Mouse (Mus musculus): ENCODE results near the gene Os9. TPM values are rescaled to one million over a fixed set of nuclear protein-coding genes. Genes with fewer than 3 reads are reported as not detected.
A peak's percentile ranks its signal among the peaks of the same experiment; 100 is the strongest.
"Not testable (repeated sequence)": the region's sequence is repeated elsewhere in the genome, so short reads cannot be mapped to it uniquely, and the experiment has no call there.

Gene Os9
- polyA plus RNA-seq, 1 experiment from 2014 or later = 47.8 TPM

GRCm38 (mm10) chr10:127075080-127075479, 45.9 kb downstream of the Os9 start, which contains the start of gene Agap2:
TSS of gene Agap2 (plus strand) at chr10:127075284.
- H3K27me3 ChIP-seq (ENCODE audit: control insufficient read depth, insufficient read depth, low read length) = peaks cover 22% of the 10 kb centered on the region
- peaks cover 15% of the 10 kb centered on the region for H3K4me1 ChIP-seq (ENCODE audit: control insufficient read depth, insufficient read depth, low read length)
- H3K9ac ChIP-seq (replicated peaks; ENCODE audit: low read depth, low read length) = no peak within 1 kb of the TSS
- H3K4me3 ChIP-seq (ENCODE audit: low read depth, low read length) = no peak within 1 kb of the TSS
- no peak for ATAC-seq (ENCODE audit: insufficient number of reproducible peaks, insufficient read depth, low FRiP score, low read depth)
- H3K36me3 ChIP-seq (ENCODE audit: control insufficient read depth, insufficient read depth, low read length) = no peaks in the 10 kb centered on the region
- no peak within 1 kb of the TSS for H3K27ac ChIP-seq (ENCODE audit: low read length)
- H3K4me2 ChIP-seq (replicated peaks; ENCODE audit: low read depth, low read length) = no peak within 1 kb of the TSS
- H3K9me3 ChIP-seq (ENCODE audit: control insufficient read depth, low read depth, low read length) = no peaks in the 10 kb centered on the region
- WGBS = 60% methylated on average over 9 of the region's 9 CpGs

- WGBS = 98% methylated on average over 1 of the region's 1 CpGs
- Histone ChIP-seq H3K4me1 (ENCODE audit: control insufficient read depth, insufficient read depth, low read length) (peaks cover 8% of the 10 kb centered on the region; the same call in 1 of the 2 replicates), H3K36me3 (ENCODE audit: control insufficient read depth, insufficient read depth, low read length) (no peaks in the 10 kb centered on the region), H3K27ac (ENCODE audit: low read length) (no peak overlapping the region), H3K9ac (replicated peaks; ENCODE audit: low read depth, low read length) (no peak overlapping the region), H3K4me2 (replicated peaks; ENCODE audit: low read depth, low read length) (no peak overlapping the region), H3K9me3 (ENCODE audit: control insufficient read depth, low read depth, low read length) (no peaks in the 10 kb centered on the region), H3K27me3 (ENCODE audit: control insufficient read depth, insufficient read depth, low read length) (peaks cover 13% of the 10 kb centered on the region; the same call in 1 of the 2 replicates), H3K4me3 (ENCODE audit: low read depth, low read length) (no peak overlapping the region)
- no peak for ATAC-seq (ENCODE audit: insufficient number of reproducible peaks, insufficient read depth, low FRiP score, low read depth)
These were observed 47.0 kb downstream of the Os9 start for GRCm38 (mm10) chr10:127073981-127074380.

- H3K27ac ChIP-seq (ENCODE audit: low read length); H3K9me3 ChIP-seq (ENCODE audit: control insufficient read depth, low read depth, low read length); H3K36me3 ChIP-seq (ENCODE audit: control insufficient read depth, insufficient read depth, low read length); H3K27me3 ChIP-seq (ENCODE audit: control insufficient read depth, insufficient read depth, low read length); H3K4me3 ChIP-seq (ENCODE audit: low read depth, low read length); ATAC-seq (ENCODE audit: insufficient number of reproducible peaks, insufficient read depth, low FRiP score, low read depth); H3K9ac ChIP-seq (replicated peaks; ENCODE audit: low read depth, low read length); H3K4me2 ChIP-seq (replicated peaks; ENCODE audit: low read depth, low read length): not testable (repeated sequence)
- H3K4me1 ChIP-seq (ENCODE audit: control insufficient read depth, insufficient read depth, low read length) = peaks cover 15% of the 10 kb centered on the region; the same call in 1 of the 2 replicates
- 70% methylated on average over 2 of the region's 2 CpGs for WGBS
These were observed 48.0 kb downstream of the Os9 start for GRCm38 (mm10) chr10:127072969-127073368.

DNA sequence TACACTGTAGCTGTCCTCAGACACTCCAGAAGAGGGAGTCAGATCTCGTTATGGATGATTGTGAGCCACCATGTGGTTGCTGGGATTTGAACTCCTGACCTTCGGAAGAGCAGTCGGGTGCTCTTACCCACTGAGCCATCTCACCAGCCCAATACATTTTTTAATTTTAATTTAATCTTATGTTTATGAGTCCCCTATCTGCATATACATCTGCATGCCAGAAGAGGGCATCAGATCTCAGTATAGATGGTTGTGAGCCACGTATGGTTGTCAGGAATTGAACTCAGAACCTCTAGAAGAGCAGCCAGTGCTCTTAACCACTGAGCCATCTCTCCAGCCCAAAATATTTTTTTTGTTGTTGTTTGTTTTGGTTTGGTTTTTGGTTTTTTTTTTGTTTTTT, 48.7 kb downstream of the Os9 start:
- H3K4me3 ChIP-seq (ENCODE audit: low read depth, low read length); H3K4me2 ChIP-seq (replicated peaks; ENCODE audit: low read depth, low read length); H3K9ac ChIP-seq (replicated peaks; ENCODE audit: low read depth, low read length); H3K9me3 ChIP-seq (ENCODE audit: control insufficient read depth, low read depth, low read length); H3K27me3 ChIP-seq (ENCODE audit: control insufficient read depth, insufficient read depth, low read length); ATAC-seq (ENCODE audit: insufficient number of reproducible peaks, insufficient read depth, low FRiP score, low read depth); H3K27ac ChIP-seq (ENCODE audit: low read length): not testable (repeated sequence)
- Histone ChIP-seq H3K4me1 (ENCODE audit: control insufficient read depth, insufficient read depth, low read length) (peaks cover 15% of the 10 kb centered on the region; the same call in 1 of the 2 replicates), H3K36me3 (ENCODE audit: control insufficient read depth, insufficient read depth, low read length) (peaks cover 16% of the 10 kb centered on the region)
- 86% methylated on average over 4 of the region's 4 CpGs for WGBS

DNA sequence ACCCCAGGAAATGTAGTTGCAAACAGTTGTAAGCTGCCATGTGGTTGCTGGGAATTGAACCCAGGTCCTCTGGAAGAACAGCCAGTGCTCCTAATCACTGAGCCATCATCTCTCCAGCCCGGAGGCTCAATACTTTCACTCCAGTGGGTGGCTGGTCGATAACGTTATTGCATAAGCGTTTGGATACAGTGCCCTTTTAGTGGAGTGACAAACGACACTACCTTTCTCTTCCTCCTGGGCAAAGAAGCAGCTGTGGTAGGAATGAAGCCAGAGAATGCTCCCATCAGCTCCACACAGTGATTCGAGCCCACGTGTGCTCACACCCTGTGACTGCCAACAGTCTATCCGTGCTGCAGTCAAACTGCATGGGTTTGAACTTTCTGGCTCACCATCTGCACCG, 49.7 kb downstream of the Os9 start:
- Histone ChIP-seq H3K4me3 (ENCODE audit: low read depth, low read length) (peak overlapping the region; percentile 74; the same call in 1 of the 2 replicates), H3K36me3 (ENCODE audit: control insufficient read depth, insufficient read depth, low read length) (peaks cover 26% of the 10 kb centered on the region), H3K4me1 (ENCODE audit: control insufficient read depth, insufficient read depth, low read length) (peaks cover 15% of the 10 kb centered on the region; the same call in 1 of the 2 replicates), H3K9me3 (ENCODE audit: control insufficient read depth, low read depth, low read length) (no peaks in the 10 kb centered on the region), H3K27me3 (ENCODE audit: control insufficient read depth, insufficient read depth, low read length) (no peaks in the 10 kb centered on the region), H3K9ac (replicated peaks; ENCODE audit: low read depth, low read length) (no peak overlapping the region), H3K27ac (ENCODE audit: low read length) (no peak overlapping the region), H3K4me2 (replicated peaks; ENCODE audit: low read depth, low read length) (peak overlapping the region; percentile 62)
- ATAC-seq (ENCODE audit: insufficient number of reproducible peaks, insufficient read depth, low FRiP score, low read depth) = no peak
- WGBS = 66% methylated on average over 9 of the region's 9 CpGs

GRCm38 (mm10) chr10:127070190-127071121, 50.5 kb downstream of the Os9 start, which contains the start of gene Tspan31:
TSS of gene Tspan31 (minus strand) at chr10:127070264.
- H3K4me3 ChIP-seq (ENCODE audit: low read depth, low read length) = peak within 1 kb of the TSS; percentile 74
- peak within 1 kb of the TSS; percentile 71 for H3K4me2 ChIP-seq (replicated peaks; ENCODE audit: low read depth, low read length)
- peak within 1 kb of the TSS; percentile 94 for H3K27ac ChIP-seq (ENCODE audit: low read length)
- H3K4me1 ChIP-seq (ENCODE audit: control insufficient read depth, insufficient read depth, low read length) = peaks cover 15% of the 10 kb centered on the region; the same call in 1 of the 2 replicates
- H3K36me3 ChIP-seq (ENCODE audit: control insufficient read depth, insufficient read depth, low read length) = peaks cover 33% of the 10 kb centered on the region
- peak within 1 kb of the TSS; percentile 58 for H3K9ac ChIP-seq (replicated peaks; ENCODE audit: low read depth, low read length)
- peak; percentile 91 for ATAC-seq (ENCODE audit: insufficient number of reproducible peaks, insufficient read depth, low FRiP score, low read depth)
- no peaks in the 10 kb centered on the region for H3K9me3 ChIP-seq (ENCODE audit: control insufficient read depth, low read depth, low read length)
- WGBS = 2% methylated on average over 36 of the region's 36 CpGs
- no peaks in the 10 kb centered on the region for H3K27me3 ChIP-seq (ENCODE audit: control insufficient read depth, insufficient read depth, low read length)

DNA sequence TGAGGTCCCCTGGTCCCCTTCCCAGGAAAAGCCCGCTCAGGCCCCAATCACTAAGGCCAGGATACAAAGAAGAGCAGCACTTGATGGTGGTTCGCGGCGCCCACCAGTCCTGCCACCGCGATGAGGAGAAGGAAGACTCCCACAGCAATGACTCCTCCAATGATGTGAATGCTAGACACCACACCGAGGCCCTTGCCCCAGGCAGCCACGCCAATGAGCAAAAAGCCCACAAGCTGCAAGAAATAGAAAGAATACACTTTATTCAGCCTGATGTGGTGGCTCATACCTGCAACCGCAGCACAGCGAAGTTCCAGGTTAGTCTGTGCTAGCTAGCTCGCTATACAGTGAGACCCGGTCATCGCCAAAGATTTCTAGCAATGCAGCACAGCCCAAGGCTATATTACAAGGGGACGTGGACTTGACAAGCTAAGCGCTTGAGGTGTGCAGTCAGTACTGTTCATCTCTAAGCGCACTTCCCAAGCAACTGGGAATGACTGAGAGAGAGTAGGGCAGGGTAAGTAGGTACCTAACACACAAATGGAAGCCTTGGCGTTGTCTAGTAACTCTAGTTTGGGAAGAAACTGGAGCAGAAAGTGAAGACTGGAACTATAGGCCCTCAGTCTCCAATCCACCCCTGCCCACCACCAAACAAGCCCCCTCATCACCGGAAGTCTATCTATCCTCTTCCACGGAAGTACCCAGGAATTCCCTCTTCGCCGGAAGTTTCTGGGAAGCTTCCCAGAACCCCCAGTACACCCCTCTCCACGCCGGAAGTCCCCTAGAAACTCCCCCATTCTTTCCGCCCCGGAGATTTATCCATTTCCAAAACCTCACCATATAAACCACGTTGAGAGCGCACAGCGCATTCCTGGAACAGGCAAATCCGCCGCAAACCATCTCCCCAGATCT, 51.4 kb downstream of the Os9 start:
- no peaks in the 10 kb centered on the region for H3K27me3 ChIP-seq (ENCODE audit: control insufficient read depth, insufficient read depth, low read length)
- peak overlapping the region; percentile 94 for H3K27ac ChIP-seq (ENCODE audit: low read length)
- WGBS = 4% methylated on average over 30 of the region's 30 CpGs
- H3K9me3 ChIP-seq (ENCODE audit: control insufficient read depth, low read depth, low read length) = no peaks in the 10 kb centered on the region
- H3K9ac ChIP-seq (replicated peaks; ENCODE audit: low read depth, low read length) = peak overlapping the region; percentile 58
- peaks cover 24% of the 10 kb centered on the region; the same call in 1 of the 2 replicates for H3K4me1 ChIP-seq (ENCODE audit: control insufficient read depth, insufficient read depth, low read length)
- H3K36me3 ChIP-seq (ENCODE audit: control insufficient read depth, insufficient read depth, low read length) = peaks cover 41% of the 10 kb centered on the region
- peak overlapping the region; percentile 71 for H3K4me2 ChIP-seq (replicated peaks; ENCODE audit: low read depth, low read length)
- ATAC-seq (ENCODE audit: insufficient number of reproducible peaks, insufficient read depth, low FRiP score, low read depth) = peak; percentile 43
- peak overlapping the region; percentile 74 for H3K4me3 ChIP-seq (ENCODE audit: low read depth, low read length)
